Mouse (Mus musculus) R1 (cell line): ENCODE data around the gene Btbd3.
"Not testable (repeated sequence)": the region's sequence is repeated elsewhere in the genome, so short reads cannot be mapped to it uniquely, and the experiment has no call there.

Experiments
- DNase-seq: peaks from one replicate; pipeline ENCODE4 v3.0.0-alpha.2; 2018; ENCODE audit warnings: low read depth, low spot score

Btbd3 gene

DNA sequence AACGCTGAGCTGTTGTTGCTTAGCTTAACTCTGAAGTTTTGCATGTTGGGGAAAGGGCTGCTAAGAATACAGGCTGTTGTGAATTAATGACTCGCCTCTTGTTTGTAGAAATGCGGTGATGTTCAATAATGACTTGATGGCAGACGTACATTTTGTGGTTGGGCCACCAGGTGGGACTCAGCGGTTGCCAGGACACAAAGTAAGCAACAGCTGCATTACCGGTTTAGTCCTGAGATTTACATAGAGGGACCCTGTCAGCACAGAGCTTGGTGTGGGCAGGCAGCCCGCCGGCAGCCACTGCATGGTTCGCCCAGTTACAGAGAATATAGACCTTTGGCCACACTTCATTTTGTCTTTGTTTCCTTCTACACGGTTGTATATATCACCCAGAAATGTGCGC is 23.3 kb downstream of the Btbd3 start:
- peak; percentile 65 for DNase-seq

DNA sequence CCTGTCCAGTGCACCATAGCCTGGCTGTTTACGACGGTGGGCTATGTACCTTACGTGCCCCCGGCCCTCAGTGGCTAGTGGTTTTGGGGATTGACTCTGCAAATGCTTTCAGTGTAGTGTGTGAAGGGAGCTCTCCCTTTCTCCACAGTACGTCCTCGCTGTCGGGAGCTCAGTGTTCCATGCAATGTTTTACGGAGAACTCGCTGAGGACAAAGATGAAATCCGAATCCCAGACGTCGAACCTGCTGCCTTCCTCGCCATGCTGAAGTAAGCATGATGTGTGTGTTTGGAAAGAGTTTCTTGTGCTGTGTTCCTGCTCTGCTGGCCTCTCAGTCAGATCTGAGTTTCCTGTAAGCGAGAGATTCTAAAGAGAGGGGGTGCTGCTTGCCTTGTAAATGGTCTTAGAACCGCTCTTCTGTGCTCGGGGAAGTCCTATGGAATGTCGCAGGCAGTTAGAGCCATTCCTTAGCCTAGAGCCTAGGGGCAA is 23.9 kb downstream of the Btbd3 start:
- peak; percentile 40 for DNase-seq

DNA sequence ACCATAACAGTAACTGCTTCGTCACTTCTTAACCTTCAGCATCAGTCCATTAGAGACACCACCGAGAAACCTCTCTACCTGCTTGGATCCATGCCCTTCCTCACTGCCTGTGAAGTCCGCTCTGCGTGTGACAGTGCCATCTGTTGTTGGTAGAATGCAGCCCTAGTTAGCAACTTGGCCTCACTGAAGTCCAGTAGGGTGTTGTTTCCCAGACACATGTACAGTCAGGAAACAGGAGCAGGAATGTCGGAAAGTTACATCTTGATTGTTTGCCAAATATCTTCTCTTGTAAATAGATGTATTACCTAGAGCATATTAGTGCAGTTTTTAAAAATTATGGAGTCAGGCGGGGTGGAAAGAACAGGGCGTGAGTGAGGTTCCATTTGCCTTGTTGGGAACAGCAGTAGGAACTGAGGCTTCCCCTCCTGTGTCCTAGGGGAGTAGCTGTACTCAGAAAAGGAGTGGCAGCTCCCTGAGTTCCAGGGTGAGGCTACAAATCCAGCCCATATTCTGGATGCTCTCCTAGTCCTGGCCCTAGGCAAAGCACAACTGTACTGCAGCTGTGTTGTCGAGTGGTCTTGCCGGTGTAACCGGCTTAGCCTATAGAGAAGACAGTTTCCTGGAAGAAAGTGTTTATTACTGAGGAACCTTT is 25.3 kb downstream of the Btbd3 start:
- peak; percentile 28 for DNase-seq

DNA sequence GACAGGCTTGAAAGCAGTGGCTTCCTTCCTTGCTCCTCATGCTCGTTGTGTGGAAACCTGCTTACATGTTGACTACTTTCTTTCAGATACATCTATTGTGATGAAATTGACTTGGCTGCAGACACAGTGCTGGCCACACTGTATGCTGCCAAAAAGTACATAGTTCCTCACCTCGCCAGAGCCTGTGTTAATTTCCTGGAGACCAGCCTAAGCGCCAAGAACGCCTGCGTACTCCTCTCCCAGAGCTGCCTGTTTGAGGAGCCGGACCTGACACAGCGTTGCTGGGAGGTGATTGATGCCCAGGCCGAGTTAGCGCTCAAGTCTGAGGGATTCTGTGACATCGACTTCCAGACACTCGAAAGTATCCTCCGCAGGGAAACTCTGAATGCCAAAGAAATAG is 27.0 kb downstream of the Btbd3 start:
- DNase-seq = no peak

DNA sequence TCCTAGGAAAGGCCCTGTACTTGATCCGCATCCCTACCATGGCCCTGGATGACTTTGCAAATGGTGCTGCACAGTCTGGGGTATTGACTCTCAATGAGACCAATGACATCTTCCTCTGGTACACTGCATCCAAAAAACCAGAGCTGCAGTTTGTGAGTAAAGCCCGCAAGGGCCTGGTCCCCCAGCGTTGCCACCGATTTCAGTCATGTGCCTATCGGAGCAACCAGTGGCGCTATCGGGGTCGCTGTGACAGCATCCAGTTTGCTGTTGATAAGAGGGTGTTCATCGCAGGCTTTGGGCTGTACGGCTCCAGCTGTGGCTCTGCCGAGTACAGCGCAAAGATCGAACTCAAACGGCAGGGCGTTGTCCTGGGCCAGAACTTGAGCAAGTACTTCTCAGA is 27.5 kb downstream of the Btbd3 start:
- peak; percentile 30 for DNase-seq

DNA sequence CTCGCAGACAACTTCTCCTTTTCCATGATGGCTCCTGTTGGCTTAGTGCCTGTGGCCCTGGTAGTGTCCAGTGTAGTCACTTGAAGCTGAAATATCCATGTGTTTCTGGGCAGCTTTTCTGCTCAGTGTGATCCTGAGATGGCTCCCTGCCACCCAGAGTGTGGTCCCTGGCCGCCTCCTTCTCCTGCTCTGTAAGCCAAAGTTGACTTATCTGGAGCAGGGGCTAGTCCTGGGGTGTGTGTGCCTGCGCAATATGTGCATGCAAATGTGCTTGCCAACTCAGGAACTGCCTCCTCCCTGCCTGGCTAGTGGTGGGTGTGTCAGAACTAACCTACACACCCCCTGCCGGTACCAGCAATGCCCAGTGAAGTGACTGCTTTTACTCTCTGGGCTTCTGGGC is 29.4 kb downstream of the Btbd3 start:
- DNase-seq = no peak

DNA sequence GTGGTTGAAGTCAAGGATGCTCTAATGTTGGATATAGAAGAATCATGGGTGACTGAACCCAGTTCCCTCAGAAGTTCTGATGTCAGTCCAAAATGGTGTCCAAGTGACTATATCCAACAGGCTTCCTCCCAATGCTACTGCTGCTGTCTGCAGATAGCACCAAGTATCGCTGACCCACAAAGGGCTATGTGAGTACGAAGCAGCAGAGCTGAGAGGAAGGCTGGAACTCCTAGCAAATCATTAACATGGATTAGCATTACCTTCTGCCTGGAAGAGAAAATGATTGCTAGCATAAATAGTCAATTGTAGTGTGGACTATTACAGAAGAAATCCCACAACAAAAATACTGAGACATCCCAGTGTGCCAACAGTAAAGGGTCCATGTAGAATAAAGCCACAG is 33.8 kb downstream of the Btbd3 start:
- DNase-seq = no peak

DNA sequence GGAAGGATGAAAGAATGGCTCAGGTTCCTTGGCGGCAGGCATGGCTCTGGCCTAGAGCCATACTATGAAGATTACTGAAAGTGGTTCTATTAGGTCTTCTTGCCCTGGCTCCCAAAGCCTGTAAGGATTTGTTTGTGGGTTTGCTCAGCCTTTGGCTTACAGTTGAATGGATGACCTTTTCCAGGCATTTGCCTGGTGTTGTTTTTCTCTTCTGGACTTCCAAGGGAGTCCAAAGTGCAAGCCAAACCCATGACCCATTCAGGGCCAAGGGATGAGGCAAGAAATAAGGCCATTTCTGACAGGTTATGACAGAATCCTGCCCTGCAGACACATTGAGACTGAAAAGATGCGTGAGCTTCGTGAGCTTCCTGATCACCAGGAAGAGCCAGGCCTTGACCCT is 37.9 kb downstream of the Btbd3 start:
- DNase-seq = no peak

DNA sequence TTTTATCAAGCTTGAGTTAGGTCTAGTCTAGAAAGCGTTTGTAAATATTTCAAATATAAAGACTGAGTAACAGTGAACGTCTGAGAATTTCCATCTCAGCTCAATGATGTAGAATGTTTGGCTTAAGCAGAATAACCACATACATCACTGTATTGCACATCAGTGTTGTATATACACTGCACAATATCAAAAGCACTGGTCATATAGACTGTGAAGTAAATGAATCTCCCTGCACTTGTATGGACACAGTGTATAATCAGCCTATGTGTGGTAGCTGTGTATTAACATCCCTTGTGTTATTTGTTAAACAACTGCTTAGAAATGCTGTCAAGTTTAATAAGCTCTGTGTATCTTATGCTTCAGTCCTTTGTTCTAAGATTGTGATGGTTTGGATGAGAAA is 49.9 kb downstream of the Btbd3 start:
- no peak for DNase-seq

DNA sequence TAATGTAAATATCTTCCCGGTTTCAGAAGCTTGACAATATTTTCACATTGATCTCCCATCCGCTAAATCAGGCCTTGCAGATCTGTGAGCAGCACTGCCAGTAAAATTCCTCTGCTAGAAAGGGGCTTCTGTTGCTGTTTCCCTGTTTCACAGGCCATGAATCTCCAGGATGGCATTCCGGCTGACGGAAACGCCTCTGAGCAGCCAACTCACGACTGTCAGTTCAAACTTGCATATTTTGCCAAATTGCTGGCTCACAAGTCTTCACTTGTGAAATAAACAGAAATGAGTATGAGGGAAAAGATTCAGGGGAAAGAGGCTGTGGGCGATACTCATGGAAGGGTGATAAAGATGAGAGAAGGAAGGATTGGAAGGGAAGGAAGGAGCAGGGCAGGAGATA is 59.3 kb downstream of the Btbd3 start:
- no peak for DNase-seq

DNA sequence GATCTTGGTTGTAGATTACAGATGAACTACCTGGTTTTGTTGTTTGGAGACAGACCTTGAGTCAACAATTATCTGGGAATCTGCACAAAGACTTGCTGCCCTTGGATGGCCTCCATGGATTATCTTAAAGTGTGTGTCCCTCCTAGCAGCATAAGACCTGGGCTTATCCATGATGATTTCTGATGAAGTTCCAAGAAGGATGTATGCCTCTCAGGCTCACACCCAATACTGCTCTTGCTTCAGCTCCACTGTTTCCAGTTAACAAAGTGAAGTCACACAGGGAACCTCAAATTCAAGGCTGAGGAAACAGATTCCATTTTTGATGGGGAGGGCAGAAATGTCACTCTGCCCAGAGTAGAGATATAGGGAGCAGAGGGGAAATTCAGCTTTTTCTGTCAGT is 64.0 kb downstream of the Btbd3 start:
- no peak for DNase-seq

DNA sequence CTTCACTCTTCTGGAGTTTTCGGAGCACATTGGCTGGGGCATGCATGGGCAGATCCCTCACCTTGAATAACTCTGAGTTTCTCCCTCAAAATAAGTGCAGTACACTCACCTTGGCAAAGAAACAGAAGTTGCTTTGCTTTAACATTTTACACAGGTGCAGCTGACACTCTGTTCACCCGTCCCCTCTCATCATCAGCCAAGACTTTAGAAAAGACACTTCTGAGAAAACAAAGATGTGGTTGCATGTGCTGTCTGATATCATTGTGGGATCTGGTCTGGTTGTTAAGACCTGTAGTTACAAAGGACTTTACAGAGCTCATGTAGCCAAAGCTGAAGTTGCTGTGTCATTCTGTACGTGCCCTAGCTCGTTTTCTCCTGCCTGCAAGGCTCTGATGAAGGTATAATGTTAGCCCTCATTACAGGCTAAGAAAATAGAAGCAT is 64.7 kb downstream of the Btbd3 start:
- no peak for DNase-seq

DNA sequence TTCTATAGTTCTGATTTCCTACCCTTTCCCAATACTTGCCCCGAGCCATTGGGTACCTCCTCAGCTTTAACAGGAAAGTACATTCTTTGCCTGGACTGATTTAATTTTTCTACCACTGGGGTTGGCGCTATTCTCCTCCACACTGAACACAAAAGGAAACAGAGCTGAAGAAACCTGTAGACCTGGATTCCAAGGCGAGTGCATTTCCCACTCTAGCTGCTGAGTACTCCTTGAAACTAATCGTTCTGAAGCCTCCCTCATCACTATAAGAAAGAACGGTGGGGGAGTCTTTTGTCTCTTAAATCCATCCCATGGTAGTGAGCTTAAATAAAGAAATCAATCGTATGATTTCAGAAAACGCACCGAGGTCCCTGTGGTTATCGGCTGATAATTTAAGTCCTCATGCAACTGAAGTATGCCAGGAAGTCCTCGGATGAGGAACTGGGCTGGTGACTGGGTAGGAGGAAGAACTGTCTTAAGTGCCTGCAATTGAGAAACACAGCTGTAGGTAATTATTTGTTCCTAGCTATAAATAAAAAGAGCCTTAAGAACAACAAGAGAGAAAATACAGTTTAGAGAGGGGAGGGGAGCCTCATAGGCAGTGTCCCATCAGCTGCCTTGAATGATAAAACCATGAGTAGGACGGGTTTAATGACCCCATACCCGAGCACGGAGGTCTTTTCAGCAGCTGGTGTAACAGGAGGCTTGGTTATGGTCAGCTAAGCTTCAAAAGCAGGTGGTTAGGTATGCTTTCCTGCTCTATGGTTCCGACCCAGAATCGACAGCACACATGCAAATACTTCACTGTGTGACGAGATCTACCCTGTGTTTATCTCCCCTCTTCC is 66.1 kb downstream of the Btbd3 start:
- DNase-seq = peak; percentile 6

DNA sequence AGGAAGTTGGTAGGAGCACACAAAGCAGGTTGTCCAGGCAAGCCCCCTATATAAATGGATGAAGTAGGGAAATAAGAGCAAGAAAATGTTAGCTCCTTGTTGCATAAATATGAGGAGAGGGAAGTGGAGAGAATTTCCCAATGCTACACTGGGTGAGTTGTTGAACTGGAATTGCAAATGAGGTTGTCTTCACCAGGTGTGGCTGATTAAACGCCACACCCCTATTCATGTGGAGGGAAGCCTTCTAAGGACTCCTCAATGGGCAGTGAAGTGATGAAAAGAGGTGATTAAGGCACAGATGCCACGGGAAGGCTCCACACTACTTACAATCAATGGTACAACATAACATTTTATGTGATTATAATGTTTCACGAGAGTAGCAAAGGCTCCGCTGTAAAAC is 70.0 kb downstream of the Btbd3 start:
- peak; percentile 16 for DNase-seq

DNA sequence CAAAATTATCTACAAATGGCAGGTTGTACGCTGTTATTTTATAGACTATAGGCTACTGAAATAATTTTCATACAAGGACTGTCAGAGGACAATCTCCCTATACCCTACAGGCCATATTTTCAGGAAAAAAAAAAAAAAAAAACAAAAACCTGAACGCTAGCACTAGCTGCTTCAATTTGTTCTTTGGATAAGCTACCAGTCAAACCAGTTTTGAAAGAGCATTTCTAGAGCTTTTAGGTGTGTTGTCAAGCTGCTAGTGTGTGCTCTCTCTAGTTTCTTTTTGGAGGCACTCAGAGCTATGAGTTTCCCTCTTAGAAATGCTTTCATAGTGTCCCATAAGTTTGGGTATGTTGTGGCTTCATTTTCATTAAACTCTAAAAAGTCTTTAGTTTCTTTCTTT is 77.8 kb downstream of the Btbd3 start:
- DNase-seq = not testable (repeated sequence)

DNA sequence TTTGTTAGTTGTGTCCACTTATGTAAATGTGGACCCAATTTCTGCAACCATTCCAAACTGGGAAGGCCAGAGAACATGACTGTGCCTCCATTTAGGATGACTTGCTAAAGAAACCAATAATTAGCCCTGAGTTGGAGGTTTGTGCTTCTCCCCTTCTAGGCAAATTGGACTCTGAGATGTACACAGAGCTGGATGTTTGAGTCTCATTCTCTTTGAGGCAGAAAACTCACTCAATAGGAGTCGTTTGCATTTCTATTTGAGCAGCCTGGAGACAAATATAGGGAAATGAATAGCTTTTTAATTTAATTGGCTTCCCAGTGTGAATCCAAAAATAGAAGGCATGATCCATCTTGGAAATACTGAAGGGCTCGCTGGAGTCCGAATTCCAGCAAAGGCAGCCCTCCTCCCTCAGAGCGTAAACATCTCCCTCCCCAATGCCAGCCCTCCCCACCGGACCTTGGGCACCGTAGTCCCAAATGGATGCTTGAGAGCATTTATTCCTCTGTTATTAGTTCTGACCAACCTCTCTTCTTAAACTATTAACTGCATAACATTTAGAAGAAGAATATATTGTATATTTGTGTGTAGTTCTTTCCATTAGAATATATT is 81.6 kb downstream of the Btbd3 start:
- peak; percentile 37 for DNase-seq

DNA sequence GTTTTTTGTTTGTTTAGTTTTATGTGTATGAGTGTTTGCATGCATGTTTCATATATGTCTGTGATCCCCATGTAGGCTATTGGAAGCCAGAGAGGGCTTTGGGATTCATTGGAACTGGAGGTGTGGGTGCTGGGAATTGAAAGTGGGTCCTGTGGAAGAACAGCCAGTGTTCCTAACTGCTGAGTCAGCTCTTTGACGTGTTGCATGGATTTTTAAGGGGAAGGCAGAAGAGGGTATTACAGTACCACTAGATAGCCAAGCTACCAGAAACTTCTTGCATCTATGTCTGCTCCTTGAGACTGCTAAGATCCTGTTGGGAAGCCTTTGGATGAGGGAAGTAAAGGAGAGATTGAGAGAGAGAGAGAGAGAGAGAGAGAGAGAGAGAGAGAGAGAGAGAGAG is 82.2 kb downstream of the Btbd3 start:
- no peak for DNase-seq

DNA sequence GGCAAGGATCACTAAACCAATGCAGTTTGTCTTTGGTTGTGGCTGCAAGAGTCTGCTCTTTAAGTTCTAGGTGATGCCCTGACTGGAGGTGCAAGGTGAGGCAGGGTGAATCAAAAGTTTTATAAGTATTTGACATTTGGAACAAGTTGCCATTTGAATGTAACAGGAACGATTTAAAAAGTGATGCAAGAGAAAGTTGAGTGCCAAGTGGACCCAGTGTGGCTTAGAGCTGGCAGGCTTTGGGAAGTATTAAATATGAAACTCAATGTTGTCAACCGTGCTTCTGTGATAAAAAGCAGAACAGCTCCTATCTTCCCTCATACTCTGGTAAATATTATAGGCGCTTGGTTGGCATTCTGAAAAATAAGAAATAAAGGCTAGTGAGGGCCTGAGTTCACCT is 99.0 kb downstream of the Btbd3 start:
- DNase-seq = no peak

DNA sequence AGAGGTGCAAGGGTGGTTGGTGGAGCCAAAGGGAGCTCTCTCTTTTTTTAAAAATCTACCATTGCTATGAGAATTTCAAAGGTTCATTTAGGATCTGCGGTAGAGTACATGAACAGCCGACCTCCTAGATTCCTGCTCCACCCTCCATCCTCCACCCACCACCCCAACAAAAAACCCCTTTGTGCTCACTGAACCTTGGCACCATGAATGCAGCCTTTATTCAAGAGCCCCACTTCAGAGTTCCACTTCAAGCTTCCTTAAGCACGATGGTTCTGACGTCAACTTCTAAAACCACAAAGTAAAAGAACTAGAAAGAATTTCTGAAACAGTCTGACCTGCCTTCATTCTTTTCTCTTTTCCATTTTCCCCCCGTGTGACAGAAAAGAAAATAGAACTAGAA is 106.1 kb downstream of the Btbd3 start:
- no peak for DNase-seq

DNA sequence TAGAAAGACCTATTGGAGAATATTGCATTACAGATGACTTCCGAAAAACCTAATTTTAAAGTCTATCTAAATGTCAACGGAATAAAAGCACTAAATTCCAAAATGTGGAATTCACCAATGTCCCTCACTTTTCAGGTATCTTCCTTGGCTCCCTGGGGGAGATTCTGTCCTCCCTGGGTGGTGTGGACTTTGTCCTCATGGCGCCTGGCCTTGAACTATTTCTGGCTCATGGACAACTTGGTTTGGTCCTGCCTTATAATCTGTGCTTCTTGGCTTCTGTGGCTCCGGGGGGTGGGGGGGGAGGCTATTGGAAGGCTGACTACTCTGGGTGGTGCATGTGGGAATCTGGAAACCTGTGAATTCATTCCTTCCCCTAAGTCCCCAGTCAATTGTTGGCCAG is 109.0 kb downstream of the Btbd3 start:
- no peak for DNase-seq

DNA sequence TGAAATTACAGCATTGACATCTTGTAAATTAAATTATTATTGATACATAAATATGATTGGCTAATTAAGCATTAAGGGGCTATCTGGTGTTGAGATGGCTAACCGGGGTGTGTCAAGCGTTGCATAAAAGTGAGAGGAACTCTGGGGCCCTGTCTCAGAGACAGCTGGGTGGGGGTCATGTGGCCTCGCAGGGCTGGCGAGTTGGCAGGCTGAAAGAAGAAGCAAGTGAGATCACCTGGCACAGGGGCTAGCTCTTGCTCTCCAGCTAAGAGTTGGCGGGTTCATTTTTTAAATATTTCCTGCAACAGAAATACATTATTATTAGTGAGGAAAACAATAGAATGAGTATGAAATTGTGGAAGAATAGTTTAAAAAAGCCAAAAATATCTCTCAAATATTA is 118.2 kb downstream of the Btbd3 start:
- DNase-seq = no peak

DNA sequence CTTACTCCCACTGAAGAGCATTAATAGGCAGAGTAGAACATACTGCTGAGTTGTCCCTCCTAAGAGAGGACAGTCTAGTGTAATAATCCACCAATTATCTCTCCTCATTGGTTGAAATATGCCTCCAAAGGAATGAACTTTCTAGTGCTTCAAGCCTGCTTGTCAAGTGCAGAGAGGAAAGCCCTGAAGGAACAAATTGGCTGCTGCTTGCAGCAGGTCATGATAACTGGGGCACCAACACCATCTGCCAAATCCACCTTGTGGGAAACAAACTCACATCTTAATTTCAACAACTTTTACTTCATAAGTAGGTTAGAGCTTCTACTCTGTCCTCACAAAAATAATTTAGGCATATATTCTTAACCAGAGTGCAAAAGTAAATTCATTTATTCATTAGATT is 122.5 kb downstream of the Btbd3 start:
- no peak for DNase-seq

DNA sequence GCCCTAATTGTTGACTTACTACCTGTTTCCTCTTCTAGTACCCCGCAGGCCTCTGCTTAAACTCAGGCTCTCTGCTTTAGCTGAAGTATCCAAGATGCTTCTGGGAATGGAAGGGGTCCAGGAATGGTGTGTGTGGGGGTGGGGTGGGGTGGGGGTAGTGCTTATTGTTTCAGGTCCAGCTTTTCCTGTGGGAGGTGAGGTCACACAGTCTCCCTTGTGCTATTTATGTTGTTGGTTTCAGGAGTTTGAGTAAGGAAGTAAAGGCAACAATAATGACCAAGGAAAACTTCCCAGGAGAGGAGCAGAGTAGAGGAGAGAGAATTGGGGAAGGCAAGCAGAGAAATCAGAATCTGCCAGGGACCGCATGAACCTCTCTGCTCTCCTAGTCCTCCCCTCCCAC is 128.4 kb downstream of the Btbd3 start:
- DNase-seq = no peak
